Mouse (Mus musculus): Measurements from ENCODE around the gene Ttyh2.

The Ttyh2 gene

GRCm38 (mm10) chr11:114704071-114704913 is 29.1 kb downstream of the Ttyh2 start:
- DNase-seq (ENCODE audit: low read depth, low spot score) = no peak

- DNase-seq (ENCODE audit: low read depth, low spot score) = no peak
Measured at GRCm38 (mm10) chr11:114706358-114706757, 31.1 kb downstream of the Ttyh2 start.

GRCm38 (mm10) chr11:114711393-114711792 is 36.2 kb downstream of the Ttyh2 start:
- DNase-seq (ENCODE audit: low read depth, low spot score) = no peak

GRCm38 (mm10) chr11:114711861-114712260 is 36.6 kb downstream of the Ttyh2 start:
- DNase-seq (ENCODE audit: low read depth, low spot score) = no peak

GRCm38 (mm10) chr11:114714526-114714925 is 39.3 kb downstream of the Ttyh2 start:
- no peak for DNase-seq (ENCODE audit: low read depth, low spot score)

GRCm38 (mm10) chr11:114715531-114715930 is 40.3 kb downstream of the Ttyh2 start:
- no peak for DNase-seq (ENCODE audit: low read depth, low spot score)

GRCm38 (mm10) chr11:114720535-114720934 is 45.3 kb downstream of the Ttyh2 start:
- no peak for DNase-seq (ENCODE audit: low read depth, low spot score)

- DNase-seq (ENCODE audit: low read depth, low spot score) = no peak
Measured at GRCm38 (mm10) chr11:114722438-114722837, 47.2 kb downstream of the Ttyh2 start.

- DNase-seq (ENCODE audit: low read depth, low spot score) = no peak
Measured at GRCm38 (mm10) chr11:114723030-114723429, 47.8 kb downstream of the Ttyh2 start.

GRCm38 (mm10) chr11:114724787-114725590 is 49.8 kb downstream of the Ttyh2 start:
- DNase-seq (ENCODE audit: low read depth, low spot score) = no peak

- peak; percentile 91 for DNase-seq (ENCODE audit: low read depth, low spot score)
Measured at GRCm38 (mm10) chr11:114726965-114727825, 52.0 kb downstream of the Ttyh2 start, which contains the start of gene Dnaic2. Dnaic2 (plus strand) TSS chr11:114727408.

- no peak for DNase-seq (ENCODE audit: low read depth, low spot score)
Measured at GRCm38 (mm10) chr11:114727826-114728186, 52.6 kb downstream of the Ttyh2 start.

- no peak for DNase-seq (ENCODE audit: low read depth, low spot score)
Measured at GRCm38 (mm10) chr11:114728333-114728732, 53.1 kb downstream of the Ttyh2 start.

GRCm38 (mm10) chr11:114729832-114730363 is 54.7 kb downstream of the Ttyh2 start:
- peak; percentile 52 for DNase-seq (ENCODE audit: low read depth, low spot score)

GRCm38 (mm10) chr11:114731711-114732110 is 56.5 kb downstream of the Ttyh2 start:
- DNase-seq (ENCODE audit: low read depth, low spot score) = peak; percentile 73

- peak; percentile 39 for DNase-seq (ENCODE audit: low read depth, low spot score)
Measured at GRCm38 (mm10) chr11:114732890-114733289, 57.7 kb downstream of the Ttyh2 start.

- DNase-seq (ENCODE audit: low read depth, low spot score) = no peak
Measured at GRCm38 (mm10) chr11:114736111-114736510, 60.9 kb downstream of the Ttyh2 start.

- peak; percentile 86 for DNase-seq (ENCODE audit: low read depth, low spot score)
Measured at GRCm38 (mm10) chr11:114736913-114737624, 61.8 kb downstream of the Ttyh2 start.

- DNase-seq (ENCODE audit: low read depth, low spot score) = no peak
Measured at GRCm38 (mm10) chr11:114740598-114740997, 65.4 kb downstream of the Ttyh2 start.

- DNase-seq (ENCODE audit: low read depth, low spot score) = no peak
Measured at GRCm38 (mm10) chr11:114741451-114741850, 66.2 kb downstream of the Ttyh2 start.

GRCm38 (mm10) chr11:114745134-114745533 is 69.9 kb downstream of the Ttyh2 start:
- peak; percentile 86 for DNase-seq (ENCODE audit: low read depth, low spot score)
